Mouse (Mus musculus) embryonic facial prominence, embryonic 14.5 days (tissue): ENCODE measurements around the gene Mrnip. TPM values are rescaled to one million over a fixed set of nuclear protein-coding genes. Genes with fewer than 3 reads are reported as not detected.

Experiments
- ATAC-seq: fragments of 200-750 bp; cut with Nextera tagmentation; 2 replicates; pipeline ENCODE4 v1.8.0; 2017; ENCODE audit warnings: low read depth, moderate number of reproducible peaks, moderate TSS enrichment
- DNase-seq: peaks from one replicate; pipeline ENCODE4 v3.0.0-alpha.2; 2015; ENCODE audit warnings: low spot score
- H3K27ac ChIP-seq: fragments of 300-500 bp; sonication (generic); replicated peaks from 2 replicates; pipeline ENCODE4 v1.5.1; 2014; ENCODE audit warnings: low read depth, mild to moderate bottlenecking, low read length, moderate library complexity
- H3K27me3 ChIP-seq: fragments of 300-500 bp; sonication (generic); replicated peaks from 2 replicates; pipeline ENCODE4 v1.6.1; 2014; ENCODE audit warnings: low read length; ENCODE audit not compliant: control insufficient read depth, insufficient read depth
- H3K36me3 ChIP-seq: fragments of 300-500 bp; sonication (generic); 2 replicates; pipeline ENCODE4 v1.6.1; 2014; ENCODE audit warnings: low read length, mixed read lengths; ENCODE audit not compliant: control insufficient read depth, insufficient read depth
- H3K4me1 ChIP-seq: fragments of 300-500 bp; sonication (generic); 2 replicates; pipeline ENCODE4 v1.6.1; 2014; ENCODE audit warnings: antibody characterized with exemption, low read length; ENCODE audit not compliant: control insufficient read depth, insufficient read depth
- H3K4me2 ChIP-seq: fragments of 300-500 bp; sonication (generic); 2 replicates; pipeline ENCODE4 v1.6.1; 2014; ENCODE audit warnings: low read depth, mild to moderate bottlenecking, low read length, moderate library complexity, mixed read lengths
- H3K4me3 ChIP-seq: fragments of 300-500 bp; sonication (generic); 2 replicates; pipeline ENCODE4 v1.5.1; 2014; ENCODE audit warnings: low read depth, mild to moderate bottlenecking, low read length
- H3K9ac ChIP-seq: fragments of 300-500 bp; sonication (generic); 2 replicates; pipeline ENCODE4 v1.6.1; 2014; ENCODE audit warnings: low read depth, mild to moderate bottlenecking, low read length, moderate library complexity, mixed read lengths
- H3K9me3 ChIP-seq: fragments of 300-500 bp; sonication (generic); 2 replicates; pipeline ENCODE4 v1.6.1; 2016; ENCODE audit warnings: low read length; ENCODE audit not compliant: control insufficient read depth
- WGBS: fragments of 180-500 bp; shearing (Covaris S2); extraction: QIAGEN DNeasy Blood & Tissue Kit; methylation state at CpG from one replicate; pipeline ENCODE4 v1.1.7; 2014; 5-methylcytosine and 5-hydroxymethylcytosine counted together
- polyA plus RNA-seq: library from polyadenylated mRNA; unstranded; fragments of >200 nt; fragmentation: Nextera tagmentation; extraction: Ambion mirVana; gene quantifications from 2 replicates; pipeline ENCODE4 v1.2.1, GENCODE M21; 2014

The Mrnip gene
- polyA plus RNA-seq, 1 experiment from 2014 or later = 17.7 TPM

- ATAC-seq = no peak; the same call in 1 of the 2 replicates
- Histone ChIP-seq H3K27me3 (no peaks in the 10 kb centered on the region), H3K9ac (no peak overlapping the region), H3K4me2 (no peak overlapping the region), H3K27ac (no peak overlapping the region), H3K36me3 (peaks cover 96% of the 10 kb centered on the region), H3K4me3 (no peak overlapping the region), H3K9me3 (no peaks in the 10 kb centered on the region), H3K4me1 (no peaks in the 10 kb centered on the region)
- DNase-seq = no peak
- WGBS = 93% methylated on average over 9 of the region's 9 CpGs
Measured at GRCm38 (mm10) chr11:50203302-50203827, 29.1 kb downstream of the Mrnip start.

- Histone ChIP-seq H3K4me3 (no peak overlapping the region), H3K4me1 (peaks cover 9% of the 10 kb centered on the region; the same call in 1 of the 2 replicates), H3K9ac (no peak overlapping the region), H3K9me3 (no peaks in the 10 kb centered on the region), H3K36me3 (peaks cover 77% of the 10 kb centered on the region), H3K4me2 (no peak overlapping the region), H3K27me3 (no peaks in the 10 kb centered on the region), H3K27ac (no peak overlapping the region)
- ATAC-seq = no peak
- 93% methylated on average over 3 of the region's 3 CpGs for WGBS
- no peak for DNase-seq
Measured at GRCm38 (mm10) chr11:50205434-50205833, 31.2 kb downstream of the Mrnip start.

GRCm38 (mm10) chr11:50206037-50206436 is 31.8 kb downstream of the Mrnip start:
- Histone ChIP-seq H3K4me1 (peaks cover 11% of the 10 kb centered on the region; the same call in 1 of the 2 replicates), H3K36me3 (peaks cover 71% of the 10 kb centered on the region), H3K9ac (no peak overlapping the region), H3K27ac (no peak overlapping the region), H3K9me3 (no peaks in the 10 kb centered on the region), H3K4me2 (no peak overlapping the region), H3K27me3 (no peaks in the 10 kb centered on the region), H3K4me3 (no peak overlapping the region)
- DNase-seq (no peak), ATAC-seq (no peak)
- 90% methylated on average over 2 of the region's 2 CpGs for WGBS

- Histone ChIP-seq H3K4me2 (no peak overlapping the region), H3K9me3 (no peaks in the 10 kb centered on the region), H3K4me1 (peaks cover 14% of the 10 kb centered on the region; the same call in 1 of the 2 replicates), H3K9ac (no peak overlapping the region), H3K27me3 (no peaks in the 10 kb centered on the region), H3K36me3 (peaks cover 58% of the 10 kb centered on the region), H3K4me3 (no peak overlapping the region), H3K27ac (no peak overlapping the region)
- 96% methylated on average over 13 of the region's 14 CpGs for WGBS
- DNase-seq (no peak), ATAC-seq (no peak)
Measured at GRCm38 (mm10) chr11:50207344-50207743, 33.1 kb downstream of the Mrnip start.

- H3K4me2 ChIP-seq = no peak overlapping the region
- H3K4me3 ChIP-seq = no peak overlapping the region
- H3K27ac ChIP-seq = no peak overlapping the region
- no peak for DNase-seq
- ATAC-seq = no peak
- WGBS = 92% methylated on average over 5 of the region's 5 CpGs
- peaks cover 14% of the 10 kb centered on the region; the same call in 1 of the 2 replicates for H3K4me1 ChIP-seq
- no peak overlapping the region for H3K9ac ChIP-seq
- H3K9me3 ChIP-seq = no peaks in the 10 kb centered on the region
- peaks cover 51% of the 10 kb centered on the region for H3K36me3 ChIP-seq
- H3K27me3 ChIP-seq = no peaks in the 10 kb centered on the region
Measured at GRCm38 (mm10) chr11:50208039-50208438, 33.8 kb downstream of the Mrnip start.

GRCm38 (mm10) chr11:50210101-50210504 is 35.9 kb downstream of the Mrnip start:
- Histone ChIP-seq H3K9me3 (no peaks in the 10 kb centered on the region), H3K27ac (peak overlapping the region; percentile 99), H3K27me3 (no peaks in the 10 kb centered on the region), H3K4me1 (peaks cover 14% of the 10 kb centered on the region; the same call in 1 of the 2 replicates), H3K4me3 (peak overlapping the region; percentile 96), H3K36me3 (peaks cover 31% of the 10 kb centered on the region), H3K4me2 (peak overlapping the region; percentile 60), H3K9ac (peak overlapping the region; percentile 96)
- ATAC-seq (peak; percentile 97), DNase-seq (peak; percentile 97)
- WGBS = 1% methylated on average over 24 of the region's 24 CpGs

GRCm38 (mm10) chr11:50210505-50211151 is 36.4 kb downstream of the Mrnip start, which contains the start of the genes Sqstm1 and Mgat4b:
Sqstm1 (minus strand) TSS chr11:50210827.
Mgat4b (plus strand) TSS chr11:50210890.
- Histone ChIP-seq H3K27ac (peak within 1 kb of the TSS; percentile 99), H3K9ac (peak within 1 kb of the TSS; percentile 96), H3K9me3 (no peaks in the 10 kb centered on the region), H3K4me1 (peaks cover 14% of the 10 kb centered on the region; the same call in 1 of the 2 replicates), H3K4me3 (peak within 1 kb of the TSS; percentile 96), H3K36me3 (peaks cover 26% of the 10 kb centered on the region), H3K4me2 (peak within 1 kb of the TSS; percentile 60), H3K27me3 (no peaks in the 10 kb centered on the region)
- ATAC-seq (peak; percentile 77), DNase-seq (peak; percentile 83)
- WGBS = 2% methylated on average over 39 of the region's 48 CpGs

- Histone ChIP-seq H3K4me2 (peak overlapping the region; percentile 60), H3K36me3 (peaks cover 17% of the 10 kb centered on the region), H3K4me3 (peak overlapping the region; percentile 96), H3K27ac (no peak overlapping the region), H3K9ac (peak overlapping the region; percentile 96), H3K4me1 (peaks cover 14% of the 10 kb centered on the region; the same call in 1 of the 2 replicates), H3K9me3 (no peaks in the 10 kb centered on the region), H3K27me3 (no peaks in the 10 kb centered on the region)
- ATAC-seq (no peak), DNase-seq (no peak)
- 90% methylated on average over 3 of the region's 3 CpGs for WGBS
Measured at GRCm38 (mm10) chr11:50211322-50212059, 37.2 kb downstream of the Mrnip start.
